10 mouse cellular contexts compared by ENCODE assay signal in the genomic region with DNA sequence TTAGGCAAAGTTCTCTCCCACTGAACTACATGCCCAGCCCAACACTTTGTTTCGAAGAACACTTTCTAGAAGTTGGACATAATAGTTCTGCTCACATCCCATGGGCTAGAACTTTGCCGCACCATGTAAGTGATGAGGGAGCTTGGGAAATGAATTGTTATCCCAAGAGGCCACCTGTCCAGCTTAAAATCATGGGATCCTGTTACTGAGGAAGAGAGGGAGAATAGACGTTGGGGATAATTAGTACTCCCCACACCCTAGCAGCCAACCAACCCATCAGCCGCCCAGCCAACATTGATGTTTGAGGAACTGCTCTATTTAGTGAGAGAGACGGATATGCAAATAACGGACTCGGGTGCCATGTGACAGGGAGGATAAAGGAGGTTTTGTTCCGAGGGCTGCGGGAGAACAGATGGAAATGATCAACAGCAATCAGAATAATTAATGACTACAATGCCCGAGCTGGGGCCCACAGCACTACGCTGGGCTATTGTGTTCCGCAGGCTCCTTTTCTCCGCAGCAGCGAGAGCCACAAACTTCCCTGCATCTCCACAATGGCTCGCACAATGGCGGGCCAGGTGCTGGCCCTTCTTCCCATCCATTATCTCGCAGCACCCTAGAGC. TPM values are rescaled to one million over a fixed set of nuclear protein-coding genes. Genes with fewer than 3 reads are reported as not detected.
DNase-seq lines count a peak whose midpoint lies in the region; ATAC-seq and TF ChIP-seq lines count a peak whose summit lies in the region.
"Had no signal": no experiment of that assay in that cellular context is flagged by ENCODE, and none has a peak within 500 bp of the region (broad histone marks: within the 10 kb centered on the region; RNA-seq: fewer than 3 reads in every experiment).

No protein-coding gene starts in this region.

- intact Hi-C loops in gastrocnemius, adult 2 months (cut with DNase I), result no loop called here

- ATAC-seq in hindbrain, embryonic 11.5 days (ENCODE audit: low FRiP score), result peak; percentile 90
- ATAC-seq in midbrain, embryonic 16.5 days, result no peak
- ATAC-seq in heart, embryonic 11.5 days (replicated peaks; ENCODE audit: insufficient number of reproducible peaks, low FRiP score, low TSS enrichment), result no peak

- no peaks in the 10 kb centered on the region for H3K36me3 ChIP-seq in hindbrain, embryonic 11.5 days (ENCODE audit: control insufficient read depth, insufficient read depth, low read length)
- no peaks in the 10 kb centered on the region for H3K36me3 ChIP-seq in midbrain, embryonic 16.5 days (ENCODE audit: control insufficient read depth, insufficient read depth, low read length)
- H3K36me3 ChIP-seq in heart, embryonic 11.5 days (ENCODE audit: control insufficient read depth, insufficient read depth, low read length), result no peaks in the 10 kb centered on the region

- H3K9me3 ChIP-seq in hindbrain, embryonic 11.5 days (ENCODE audit: control insufficient read depth, low read length), result no peaks in the 10 kb centered on the region
- no peaks in the 10 kb centered on the region for H3K9me3 ChIP-seq in midbrain, embryonic 16.5 days (replicated peaks; ENCODE audit: control insufficient read depth, low read length, poor library complexity, severe bottlenecking)
- no peaks in the 10 kb centered on the region for H3K9me3 ChIP-seq in heart, embryonic 11.5 days (replicated peaks; ENCODE audit: control insufficient read depth, low read length)

- DNase-seq in WW6 (ENCODE audit: low read depth, low spot score), result peak; percentile 73
- DNase-seq in embryo, embryonic 9.5 days (ENCODE audit: extremely low spot score), result peak; percentile 45
- peak; percentile 76 for DNase-seq in hindbrain, embryonic 11.5 days (ENCODE audit: low spot score)
- no peak for DNase-seq in gastrocnemius, adult 2 months
- DNase-seq in cerebellum, adult 2 months, result no peak
- DNase-seq: gastrocnemius, postnatal 10 days; lung, adult 2 months had no signal

- peaks cover 2% of the 10 kb centered on the region; the same call in 1 of the 2 replicates for H3K27me3 ChIP-seq in hindbrain, embryonic 11.5 days (ENCODE audit: control insufficient read depth, insufficient read depth, low read length)
- no peaks in the 10 kb centered on the region for H3K27me3 ChIP-seq in midbrain, embryonic 16.5 days (ENCODE audit: control insufficient read depth, insufficient read depth, low read depth, low read length)
- no peaks in the 10 kb centered on the region for H3K27me3 ChIP-seq in cerebellum, adult 2 months (ENCODE audit: control insufficient read depth, insufficient read depth, low read length)
- H3K27me3 ChIP-seq in heart, embryonic 11.5 days (ENCODE audit: control insufficient read depth, insufficient read depth, low read length), result peaks cover 49% of the 10 kb centered on the region

- peaks cover under 1% of the 10 kb centered on the region for H3K4me1 ChIP-seq in hindbrain, embryonic 11.5 days (replicated peaks; ENCODE audit: control insufficient read depth, insufficient read depth, low read length)
- H3K4me1 ChIP-seq in midbrain, embryonic 16.5 days (ENCODE audit: control insufficient read depth, insufficient read depth, low read length), result peaks cover 14% of the 10 kb centered on the region
- peaks cover 22% of the 10 kb centered on the region for H3K4me1 ChIP-seq in cerebellum, adult 2 months (ENCODE audit: control insufficient read depth, insufficient read depth, low read length)
- H3K4me1 ChIP-seq in heart, embryonic 11.5 days (ENCODE audit: control insufficient read depth, insufficient read depth, low read length), result no peaks in the 10 kb centered on the region; the same call in 1 of the 2 replicates

- H3K4me2 ChIP-seq in hindbrain, embryonic 11.5 days (replicated peaks; ENCODE audit: low read depth, low read length), result peak overlapping the region; percentile 19
- no peak overlapping the region for H3K4me2 ChIP-seq in midbrain, embryonic 16.5 days (ENCODE audit: low read length)
- no peak overlapping the region for H3K4me2 ChIP-seq in heart, embryonic 11.5 days

- 10% methylated on average over 17 of the region's 17 CpGs for WGBS in hindbrain, embryonic 11.5 days
- WGBS in midbrain, embryonic 16.5 days, result 12% methylated on average over 17 of the region's 17 CpGs
- WGBS in cerebellum, adult 2 months, result 65% methylated on average over 17 of the region's 17 CpGs
- 35% methylated on average over 17 of the region's 17 CpGs for WGBS in heart, embryonic 11.5 days (ENCODE audit: insufficient replicate concordance)

- H3K4me3 ChIP-seq in hindbrain, embryonic 11.5 days (ENCODE audit: low read depth, low read length), result no peak overlapping the region
- H3K4me3 ChIP-seq in midbrain, embryonic 16.5 days (ENCODE audit: low read depth, low read length), result no peak overlapping the region
- no peak overlapping the region for H3K4me3 ChIP-seq in gastrocnemius, adult 2 months
- no peak overlapping the region for H3K4me3 ChIP-seq in cerebellum, adult 2 months (replicated peaks; ENCODE audit: insufficient read depth, low read depth, low read length)
- no peak overlapping the region for H3K4me3 ChIP-seq in heart, embryonic 11.5 days (ENCODE audit: low read depth, low read length)

- peak overlapping the region; percentile 27; the same call in 1 of the 2 replicates for H3K9ac ChIP-seq in hindbrain, embryonic 11.5 days (ENCODE audit: low read depth, low read length)
- no peak overlapping the region for H3K9ac ChIP-seq in midbrain, embryonic 16.5 days (ENCODE audit: low read depth, low read length)
- H3K9ac ChIP-seq in heart, embryonic 11.5 days (ENCODE audit: low read depth, low read length), result no peak overlapping the region

- peak overlapping the region; percentile 83 for H3K27ac ChIP-seq in hindbrain, embryonic 11.5 days (ENCODE audit: low read depth, low read length)
- peak overlapping the region; percentile 15; the same call in 1 of the 2 replicates for H3K27ac ChIP-seq in midbrain, embryonic 16.5 days (ENCODE audit: low read length)
- H3K27ac ChIP-seq in gastrocnemius, adult 2 months, result no peak overlapping the region
- H3K27ac ChIP-seq in cerebellum, adult 2 months (ENCODE audit: insufficient read depth, low read length), result no peak overlapping the region
- H3K27ac ChIP-seq in heart, embryonic 11.5 days (ENCODE audit: low read depth, low read length), result no peak overlapping the region

- TF ChIP-seq POLR2A in cerebellum, adult 2 months (IDR thresholded peaks at IDR 0.05; ENCODE audit: borderline replicate concordance, insufficient read depth, low read length), result no peak

- TF ChIP-seq CTCF in gastrocnemius, adult 2 months (IDR thresholded peaks at IDR 0.05), result no peak
- TF ChIP-seq CTCF in cerebellum, adult 2 months (IDR thresholded peaks at IDR 0.05; ENCODE audit: borderline replicate concordance, insufficient read depth, low read depth, low read length), result no peak

RNA-seq across cellular contexts. Expression of gene Smim12, which starts 16.4 kb away (rescaled TPM):
- 59.3 and 59.7 TPM in 2 replicates for polyA plus RNA-seq in hindbrain, embryonic 11.5 days (2014; fragmentation: Nextera tagmentation; extraction: Ambion mirVana)
- polyA plus RNA-seq in midbrain, embryonic 16.5 days (2015; fragmentation: Nextera tagmentation; extraction: Ambion mirVana), result 42.0 and 44.8 TPM in 2 replicates
- 10 to 100 TPM; 31.9 to 36.5 TPM for total RNA-seq in gastrocnemius, adult 2 months (2021)
- 95.5 and 106 TPM in 2 replicates for polyA plus RNA-seq in cerebellum, adult 2 months (2012; rRNA removed)
- 62.2 and 67.7 TPM in 2 replicates for polyA plus RNA-seq in heart, embryonic 11.5 days (2014; fragmentation: Nextera tagmentation; extraction: Ambion mirVana)

RNA-seq across cellular contexts. Expression of gene Dlgap3, which starts 58.2 kb away (rescaled TPM):
- 6.7 and 7.1 TPM in 2 replicates for polyA plus RNA-seq in hindbrain, embryonic 11.5 days (2014; fragmentation: Nextera tagmentation; extraction: Ambion mirVana)
- 17.6 and 19.5 TPM in 2 replicates for polyA plus RNA-seq in midbrain, embryonic 16.5 days (2015; fragmentation: Nextera tagmentation; extraction: Ambion mirVana)
- total RNA-seq in gastrocnemius, adult 2 months (2021), result not detected
- 56.1 and 59.8 TPM in 2 replicates for polyA plus RNA-seq in cerebellum, adult 2 months (2012; rRNA removed)
- 1.2 and 1.4 TPM in 2 replicates for polyA plus RNA-seq in heart, embryonic 11.5 days (2014; fragmentation: Nextera tagmentation; extraction: Ambion mirVana)
- total RNA-seq: hematopoietic stem cell, adult 5-6 weeks had no signal

Comparison
In these comparisons a context has a peak if more than half of its experiments do, and no peak if none do; other contexts are left out.
1. DNase-seq: peak in WW6 (single experiment), embryo, embryonic 9.5 days (single experiment) and hindbrain, embryonic 11.5 days (single experiment); none in gastrocnemius, adult 2 months (single experiment) and cerebellum, adult 2 months (0 of 2).
2. H3K27ac ChIP-seq: peak in hindbrain, embryonic 11.5 days (single experiment) and midbrain, embryonic 16.5 days (single experiment); none in gastrocnemius, adult 2 months (single experiment), cerebellum, adult 2 months (single experiment) and heart, embryonic 11.5 days (single experiment).